Mouse (Mus musculus): Measurements from ENCODE around the gene Ckap4. TPM values are rescaled to one million over a fixed set of nuclear protein-coding genes. Genes with fewer than 3 reads are reported as not detected.

Gene Ckap4
- polyA plus RNA-seq (2017; shearing (Covaris generic)), result not detected

DNA sequence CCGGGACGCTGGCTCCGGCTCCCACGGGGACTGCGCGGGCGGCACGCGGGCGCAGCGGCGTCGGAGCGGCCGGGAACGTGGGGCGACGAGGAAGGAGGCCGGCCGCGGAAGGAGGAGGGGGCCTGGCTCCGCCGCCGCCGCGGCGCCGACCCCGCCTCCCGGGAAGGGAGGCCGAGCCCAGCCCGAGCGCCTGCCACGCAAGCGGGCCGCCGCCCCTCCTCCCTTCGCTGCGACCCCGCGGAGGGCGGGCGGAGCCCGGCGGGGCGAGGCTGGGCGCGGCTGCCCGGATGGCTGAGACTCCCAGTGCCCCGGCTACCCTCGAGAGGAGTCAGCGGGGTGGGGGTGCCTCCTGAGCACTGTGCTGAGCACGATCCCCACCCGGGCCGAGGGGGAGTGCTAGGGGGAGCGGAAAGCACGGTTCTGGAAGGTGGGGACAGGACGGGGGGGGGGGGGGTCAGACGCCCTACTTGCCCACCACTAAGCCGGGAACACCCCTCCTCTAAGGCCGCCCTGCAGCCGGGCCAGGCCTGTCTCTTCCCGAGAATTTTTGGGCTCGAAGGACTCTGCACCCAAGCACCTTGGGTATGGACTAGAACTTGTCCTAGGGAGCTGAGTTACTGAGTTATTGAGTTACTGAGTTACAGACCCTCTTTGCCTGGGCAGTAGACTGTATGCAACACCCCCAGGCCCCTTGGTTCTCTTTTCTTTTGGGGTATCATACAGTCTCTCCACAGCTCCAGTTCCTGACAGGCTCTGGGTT lies at the start of gene Ckap4:
Gene Ckap4, minus strand, starts transcription at position 151 of the 760 bp plus-strand sequence.

GRCm38 (mm10) chr10:84576395-84577070 lies 42.7 kb upstream of the Ckap4 start, which contains the start of gene Tcp11l2:
Gene Tcp11l2 (plus strand): TSS chr10:84576626.

Other genes starting within 250 kb of the Ckap4 start
- not detected for gene Nuak1, start 93.5 kb downstream of the Ckap4 start, polyA plus RNA-seq (2017; shearing (Covaris generic))
- gene Tcp11l2, start 42.6 kb upstream of the Ckap4 start, polyA plus RNA-seq (2017; shearing (Covaris generic)), result 189 TPM
- gene Polr3b, start 88.2 kb upstream of the Ckap4 start, polyA plus RNA-seq (2017; shearing (Covaris generic)), result 32.2 TPM
- not detected for gene Rfx4, start 222.0 kb upstream of the Ckap4 start, polyA plus RNA-seq (2017; shearing (Covaris generic))